Mouse (Mus musculus) kidney, postnatal 25 days (tissue): ENCODE data around the gene Aloxe3.

Experiments
- DNase-seq, 2 experiments: peaks; one replicate each; pipeline ENCODE4 v3.0.0; 2021; ENCODE audit warnings: mixed read lengths in 2 of 2

Aloxe3 gene

GRCm38 (mm10) chr11:69125041-69125851 is 450 bp upstream of the Aloxe3 start:
- peak; percentile 89 for DNase-seq

DNA sequence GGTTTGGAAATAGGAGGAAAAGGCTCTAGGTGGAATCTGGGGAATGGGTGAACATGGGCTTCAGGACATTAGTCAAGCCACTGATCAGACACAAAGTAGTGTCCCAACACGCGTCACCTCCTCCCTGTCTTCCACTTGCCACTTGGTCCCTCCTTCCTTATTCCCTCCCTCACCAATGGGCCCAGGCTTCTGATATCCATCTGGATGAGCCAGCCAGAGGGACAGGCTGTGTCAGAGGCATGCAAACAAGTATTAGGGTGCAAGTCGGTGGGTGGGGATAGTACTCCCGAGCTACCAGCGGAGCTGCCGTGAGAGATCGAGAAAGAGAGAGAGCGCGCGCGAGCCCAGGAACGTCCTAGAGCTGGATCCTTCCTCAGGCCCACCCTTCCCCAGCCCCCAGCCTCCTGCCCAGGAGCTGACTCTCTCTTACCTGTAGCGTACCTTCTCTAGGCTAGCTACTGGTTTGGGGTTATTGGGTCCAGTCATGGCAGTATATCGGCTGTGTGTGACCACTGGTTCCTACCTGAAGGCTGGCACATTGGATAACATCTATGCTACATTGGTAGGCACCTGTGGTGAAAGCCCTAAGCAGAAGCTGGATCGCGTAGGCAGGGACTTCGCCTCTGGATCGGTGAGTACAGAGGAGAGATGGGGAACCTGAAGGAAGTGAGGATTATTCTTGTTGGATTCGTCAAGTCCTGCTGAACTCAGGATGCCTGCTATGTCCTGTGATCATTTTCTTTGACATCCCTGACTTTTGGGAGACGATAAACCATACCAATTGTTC is 416 bp downstream of the Aloxe3 start:
- DNase-seq, result no peak

- DNase-seq, result no peak
Measured at GRCm38 (mm10) chr11:69126706-69127095, 1.0 kb downstream of the Aloxe3 start.

GRCm38 (mm10) chr11:69128426-69129122 is 2.9 kb downstream of the Aloxe3 start:
- DNase-seq, result no peak

DNA sequence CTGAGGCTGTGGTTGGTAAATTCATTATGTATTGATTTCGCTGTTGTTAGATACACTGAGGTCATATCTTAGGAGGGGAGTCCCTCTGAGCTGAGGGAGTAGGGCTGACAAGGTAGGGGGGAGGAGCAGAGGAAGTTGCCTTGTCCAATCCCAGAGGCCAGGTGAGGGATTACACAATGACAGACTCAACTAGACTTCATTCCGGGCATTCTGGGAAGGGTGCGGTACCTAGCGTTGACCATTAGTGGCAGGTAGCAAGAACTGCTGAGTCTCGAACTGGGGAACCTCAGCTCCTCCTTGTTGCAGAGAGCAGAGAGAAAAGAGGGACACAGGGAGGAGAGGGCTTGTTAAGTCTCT is 7.8 kb downstream of the Aloxe3 start:
- DNase-seq, result no peak

- peak; percentile 60 to 71 for DNase-seq
Measured at GRCm38 (mm10) chr11:69133923-69134621, 8.4 kb downstream of the Aloxe3 start.

GRCm38 (mm10) chr11:69134622-69134968 is 8.9 kb downstream of the Aloxe3 start:
- no peak for DNase-seq

GRCm38 (mm10) chr11:69135361-69135760 is 9.7 kb downstream of the Aloxe3 start:
- no peak for DNase-seq

DNA sequence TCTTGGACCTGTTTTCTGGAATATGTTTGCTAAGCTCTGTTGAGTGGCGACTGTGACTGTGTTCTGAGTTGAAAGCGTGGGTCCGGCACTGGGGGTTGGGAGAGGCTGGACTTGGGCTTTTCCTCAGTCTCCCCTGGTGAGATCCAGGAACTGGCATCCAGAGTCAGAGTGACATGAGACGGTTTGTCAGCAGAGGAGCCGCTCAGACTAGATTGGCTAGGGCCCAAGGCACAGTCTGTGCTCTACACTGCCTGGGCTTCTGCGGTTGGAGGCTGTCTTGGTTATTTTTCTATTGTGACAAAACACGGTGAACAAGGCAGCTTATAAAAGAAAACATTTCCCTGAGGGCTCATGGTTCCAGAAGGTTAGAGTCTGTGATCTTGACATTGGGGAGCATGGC is 21.9 kb downstream of the Aloxe3 start:
- DNase-seq, result no peak

DNA sequence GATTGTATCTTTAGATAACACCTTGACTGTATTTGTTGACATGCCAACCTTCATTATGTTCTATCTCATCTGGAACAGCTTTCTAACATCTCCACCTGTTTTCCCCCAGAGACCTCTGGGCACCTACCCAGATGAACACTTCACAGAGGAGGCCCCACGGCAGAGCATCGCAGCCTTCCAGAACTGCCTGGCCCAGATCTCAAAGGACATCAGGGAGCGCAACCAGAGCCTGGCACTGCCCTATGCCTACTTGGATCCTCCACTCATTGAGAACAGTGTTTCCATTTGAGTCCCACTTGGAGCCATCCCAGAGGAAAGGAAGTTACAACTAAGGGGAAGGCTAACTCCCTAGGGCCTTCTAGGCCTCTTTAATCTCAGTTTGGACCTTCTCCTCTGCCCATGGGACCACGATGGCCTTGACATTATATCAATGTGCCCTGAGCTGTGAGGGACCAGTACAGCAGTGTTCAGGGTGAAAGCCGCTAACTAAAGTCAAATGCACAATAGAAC is 22.8 kb downstream of the Aloxe3 start:
- no peak for DNase-seq

- no peak for DNase-seq
Measured at GRCm38 (mm10) chr11:69149728-69150127, 24.0 kb downstream of the Aloxe3 start.

DNA sequence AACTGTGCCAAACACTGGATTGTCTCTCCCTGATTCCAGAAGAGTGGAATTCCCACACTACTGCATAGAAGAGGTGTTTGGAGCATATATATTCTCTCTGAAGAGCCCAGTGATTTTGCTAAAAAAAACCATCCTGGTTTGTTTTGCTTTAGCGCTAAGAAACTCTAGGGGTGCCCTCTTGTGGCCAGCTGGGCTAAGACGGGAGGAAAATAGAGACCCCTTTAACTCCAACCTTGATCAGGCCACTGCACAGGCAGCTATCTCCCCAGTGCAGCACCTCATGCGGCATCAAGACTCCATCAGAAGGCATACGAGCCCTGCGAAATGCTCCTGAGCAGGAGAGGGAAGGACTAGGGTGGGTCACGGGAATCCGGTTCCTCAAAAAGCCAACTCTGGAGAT is 24.7 kb downstream of the Aloxe3 start:
- DNase-seq, result peak; percentile 74 to 85

GRCm38 (mm10) chr11:69151004-69151403 is 25.3 kb downstream of the Aloxe3 start:
- DNase-seq, result no peak

- no peak for DNase-seq
Measured at GRCm38 (mm10) chr11:69153831-69154230, 28.1 kb downstream of the Aloxe3 start.

DNA sequence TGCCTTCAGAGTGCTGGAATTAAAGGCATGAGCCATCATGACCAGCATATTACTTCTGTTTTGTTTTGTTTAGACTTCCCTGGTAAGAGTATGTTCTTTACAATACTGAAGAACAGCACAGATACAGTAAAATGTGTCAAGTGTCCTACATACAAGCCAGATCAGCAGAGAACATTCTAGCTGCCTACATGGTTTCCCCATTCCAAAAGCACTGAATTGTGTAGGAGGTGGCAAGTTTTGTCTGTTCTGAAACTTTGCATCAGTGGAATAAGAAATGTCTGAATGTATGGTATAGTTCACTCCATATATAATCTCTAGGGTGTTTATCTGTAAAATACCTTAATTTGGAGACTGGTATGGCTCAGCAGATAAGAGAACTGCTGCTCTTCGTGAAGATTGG is 29.7 kb downstream of the Aloxe3 start:
- no peak for DNase-seq

GRCm38 (mm10) chr11:69156800-69157199 is 31.1 kb downstream of the Aloxe3 start, which contains the start of gene Alox12b:
Gene Alox12b (plus strand): TSS chr11:69156989.
- DNase-seq, result no peak

DNA sequence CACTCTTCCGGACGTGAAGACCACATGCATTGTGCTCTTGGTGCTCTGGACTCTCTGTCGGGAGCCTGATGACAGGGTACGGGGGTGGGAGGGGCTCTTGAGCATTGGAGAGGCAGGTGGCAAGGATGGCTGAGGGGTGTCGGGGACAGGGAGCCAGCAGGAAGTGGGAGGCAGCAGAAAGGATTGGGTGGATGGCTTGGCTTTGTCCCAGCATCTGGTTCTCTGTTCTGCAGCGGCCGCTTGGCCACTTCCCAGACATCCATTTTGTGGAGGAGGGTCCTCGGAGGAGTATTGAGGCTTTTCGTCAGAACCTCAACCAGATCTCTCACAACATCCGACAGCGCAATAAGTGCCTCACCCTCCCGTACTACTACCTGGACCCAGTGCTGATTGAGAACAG is 43.6 kb downstream of the Aloxe3 start:
- DNase-seq, result no peak

GRCm38 (mm10) chr11:69171626-69172025 is 45.9 kb downstream of the Aloxe3 start:
- peak; percentile 66 to 80 for DNase-seq

DNA sequence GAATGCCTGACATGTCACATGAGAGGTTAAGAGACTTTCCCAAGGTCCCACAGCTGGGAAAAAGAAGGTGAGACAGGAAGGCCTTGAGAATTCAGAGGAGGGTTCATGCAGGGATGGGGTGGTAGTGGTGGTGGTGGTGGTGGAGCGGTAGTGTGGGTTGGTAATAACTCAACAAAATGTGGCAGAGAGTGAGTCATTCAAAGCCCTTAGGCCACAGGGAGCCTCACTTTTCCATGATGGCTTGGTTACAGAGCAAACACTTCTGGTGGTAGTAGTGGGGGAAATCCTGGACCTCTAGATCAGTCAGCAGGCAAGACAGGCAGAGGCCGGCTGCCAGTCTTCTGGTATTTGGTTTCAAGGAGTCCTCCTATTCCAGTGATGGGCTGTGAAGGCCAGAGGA is 46.9 kb downstream of the Aloxe3 start:
- no peak for DNase-seq

DNA sequence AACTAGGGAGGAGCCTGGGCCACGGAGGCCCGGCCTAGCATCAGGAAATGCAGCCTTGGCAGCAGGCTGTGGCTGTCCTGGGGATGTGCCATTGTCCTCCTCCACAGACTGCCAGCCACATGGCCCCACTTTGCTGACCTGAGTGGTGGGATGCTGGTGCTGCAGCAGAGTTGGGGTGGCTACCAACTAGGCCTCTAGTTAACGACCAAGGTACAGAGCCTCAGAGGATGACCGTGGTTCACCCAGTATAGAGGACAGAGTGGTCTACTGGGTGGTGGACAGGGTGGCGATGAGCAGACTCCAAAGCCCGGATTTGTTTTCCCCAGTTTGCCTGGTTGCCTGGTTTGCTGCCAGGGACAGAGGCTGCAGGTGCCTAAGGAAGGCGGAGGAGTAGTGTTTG is 49.0 kb downstream of the Aloxe3 start:
- DNase-seq, result peak in 1 of 2 experiments; percentile 13

DNA sequence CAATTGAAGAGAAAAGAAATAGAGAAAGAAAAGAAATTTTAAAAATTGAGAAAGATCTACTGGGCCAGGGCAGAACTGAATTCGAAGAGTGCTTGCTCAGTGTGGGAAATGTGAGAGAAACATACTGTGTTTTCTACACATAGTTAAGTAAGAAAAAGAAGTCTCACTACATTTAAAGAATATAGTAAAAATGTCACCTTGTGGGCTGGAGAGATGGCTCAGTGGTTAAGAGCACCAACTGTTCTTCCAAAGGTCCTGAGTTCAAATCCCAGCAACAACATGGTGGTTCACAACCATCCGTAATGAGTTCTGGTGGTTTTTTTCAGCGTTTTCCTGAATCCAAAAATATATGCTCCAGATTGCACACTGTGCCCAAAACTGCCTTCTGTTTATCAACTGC is 52.8 kb downstream of the Aloxe3 start:
- DNase-seq, result no peak

GRCm38 (mm10) chr11:69179512-69179911 is 53.8 kb downstream of the Aloxe3 start:
- no peak for DNase-seq

DNA sequence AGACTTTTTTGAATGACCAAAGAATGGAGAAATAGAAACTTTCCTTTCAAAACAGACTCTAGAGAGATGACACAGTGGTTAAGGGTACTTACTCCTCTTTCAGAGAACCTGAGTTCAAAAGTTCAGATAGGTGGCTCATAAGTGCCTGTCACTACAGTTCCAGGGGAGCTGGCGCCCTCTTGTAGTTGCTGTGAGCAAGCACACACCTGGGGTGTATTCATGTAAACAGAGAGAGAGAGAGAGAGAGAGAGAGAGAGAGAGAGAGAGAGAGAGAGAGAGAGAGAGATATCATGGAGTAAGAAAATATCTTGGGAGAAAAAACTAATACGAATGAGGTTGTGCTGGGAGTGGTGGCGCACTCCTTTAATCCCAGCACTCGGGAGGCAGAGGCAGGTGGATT is 54.4 kb downstream of the Aloxe3 start:
- no peak for DNase-seq
